ENCODE assay signal across 1 mouse cellular context in the genomic region with DNA sequence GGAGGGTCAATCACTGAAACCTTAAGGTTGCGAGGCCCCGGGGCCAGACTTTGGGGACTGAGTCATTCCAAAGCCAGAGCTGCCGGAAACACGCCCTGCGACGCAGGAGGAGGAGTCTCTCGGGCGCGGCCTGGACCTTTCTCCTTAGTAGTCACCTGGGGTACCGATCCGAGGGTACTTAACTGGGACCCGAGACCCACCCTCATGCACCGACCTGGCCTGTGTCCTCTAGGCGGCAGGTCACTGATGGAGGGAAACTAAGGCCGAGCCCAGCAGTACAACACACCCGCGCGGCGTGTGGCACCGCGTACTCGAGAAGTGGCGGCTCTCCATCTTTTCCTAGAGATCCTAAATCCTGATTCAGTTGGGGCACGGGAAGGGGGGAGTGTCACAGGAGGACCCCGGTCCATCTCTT.
TF ChIP-seq lines count a peak whose summit lies in the region.

No protein-coding gene starts in this region.

TF ChIP-seq in CH12.LX, 34 proteins besides CTCF, POLR2A, EP300 and RAD21 (continued from another document):
- no peak; the same call in 1 of the 2 replicates for TF ChIP-seq MEF2A (IDR thresholded peaks at IDR 0.05; ENCODE audit: borderline replicate concordance, low read depth, low read length)
- no peak for TF ChIP-seq KAT2A (IDR thresholded peaks at IDR 0.05; ENCODE audit: insufficient replicate concordance, low read length)
- peak; percentile 75; the same call in 1 of the 2 replicates for TF ChIP-seq MXI1 (IDR thresholded peaks at IDR 0.05; ENCODE audit: low read depth, low read length)
- TF ChIP-seq HCFC1 (IDR thresholded peaks at IDR 0.05; ENCODE audit: low read depth, low read length): peak; percentile 39; the same call in 1 of the 2 replicates
- TF ChIP-seq CHD1 (IDR thresholded peaks at IDR 0.05; ENCODE audit: low read depth, low read length): peak; percentile 80; the same call in 1 of the 2 replicates
- TF ChIP-seq BHLHE40 (IDR thresholded peaks at IDR 0.05; ENCODE audit: low read depth, low read length): no peak
- TF ChIP-seq JUND (conservative IDR thresholded peaks at IDR 0.05; ENCODE audit: low read depth, low read length): no peak
- TF ChIP-seq MYC (IDR thresholded peaks at IDR 0.05; ENCODE audit: low read depth, low read length): no peak
- TF ChIP-seq ZC3H11A (IDR thresholded peaks at IDR 0.05; ENCODE audit: low read depth, low read length): no peak
- no peak for TF ChIP-seq UBTF (IDR thresholded peaks at IDR 0.05; ENCODE audit: low read depth, low read length)
- no peak for TF ChIP-seq TBP (conservative IDR thresholded peaks at IDR 0.05; ENCODE audit: low read depth, low read length)
- TF ChIP-seq POLR2AphosphoS2 (IDR thresholded peaks at IDR 0.05; ENCODE audit: low read depth, low read length): no peak
- TF ChIP-seq RCOR1 (conservative IDR thresholded peaks at IDR 0.05; ENCODE audit: low read depth, low read length): no peak
- 0 out of 2 replicates have a peak, but pooled peaks have one; percentile 5 for TF ChIP-seq JUN (IDR thresholded peaks at IDR 0.05; ENCODE audit: insufficient read depth, low read depth, low read length)
- TF ChIP-seq NRF1 (IDR thresholded peaks at IDR 0.05; ENCODE audit: low read depth, low read length): no peak; the same call in 1 of the 2 replicates
- peak; percentile 21 for TF ChIP-seq MAZ (IDR thresholded peaks at IDR 0.05; ENCODE audit: low read depth, low read length)
- no peak for TF ChIP-seq E2F4 (IDR thresholded peaks at IDR 0.05; ENCODE audit: insufficient replicate concordance, low read depth, low read length)
- no peak for TF ChIP-seq USF1 (IDR thresholded peaks at IDR 0.05; ENCODE audit: low read depth, low read length)
- TF ChIP-seq MAX (IDR thresholded peaks at IDR 0.05; ENCODE audit: low read length): no peak
- TF ChIP-seq SIN3A (IDR thresholded peaks at IDR 0.05; ENCODE audit: low read length): peak; percentile 59; the same call in 1 of the 2 replicates
- 0 out of 2 replicates have a peak, but pooled peaks have one; percentile 24 for TF ChIP-seq NELFE (IDR thresholded peaks at IDR 0.05; ENCODE audit: low read depth, low read length)
- peak; percentile 73 for TF ChIP-seq IRF4 (IDR thresholded peaks at IDR 0.05; ENCODE audit: low read depth, low read length)
- TF ChIP-seq ETS1 (conservative IDR thresholded peaks at IDR 0.05; ENCODE audit: low read depth, low read length): no peak
